Mouse (Mus musculus) lung, postnatal 0 days (tissue): ENCODE data around the gene Gm17349.

Source experiments
- CTCF ChIP-seq: IDR thresholded peaks from 2 replicates; pipeline ENCODE4 v1.5.1; 2016; ENCODE audit warnings: antibody characterized with exemption, mild to moderate bottlenecking
- EP300 ChIP-seq: IDR thresholded peaks from 2 replicates; pipeline ENCODE4 v1.6.1; 2016; ENCODE audit warnings: antibody characterized with exemption, mild to moderate bottlenecking, control low read depth

- no peak for TF ChIP-seq EP300
- TF ChIP-seq CTCF, result no peak
Measured at GRCm38 (mm10) chr15:99700219-99701106, 4.8 kb downstream of the Gm17349 start.
